Mouse (Mus musculus) heart, adult 2 months (tissue): ENCODE results near the gene Spata20.

Experiments
- CTCF ChIP-seq: fragments of 200-600 bp; IDR thresholded peaks from 2 replicates; pipeline ENCODE4 v1.8.1; 2022; ENCODE audit warnings: antibody characterized with exemption, mild to moderate bottlenecking, moderate library complexity
- EP300 ChIP-seq: fragments of 200-500 bp; IDR thresholded peaks from 2 replicates; pipeline ENCODE4 v1.6.1; 2011; ENCODE audit warnings: low read depth, low read length, control low read depth; ENCODE audit not compliant: insufficient read depth
- POLR2A ChIP-seq: fragments of 200-500 bp; IDR thresholded peaks from 2 replicates; pipeline ENCODE4 v1.6.1; 2011; ENCODE audit warnings: mild to moderate bottlenecking, low read depth, low read length, control low read depth; ENCODE audit not compliant: insufficient read depth

DNA sequence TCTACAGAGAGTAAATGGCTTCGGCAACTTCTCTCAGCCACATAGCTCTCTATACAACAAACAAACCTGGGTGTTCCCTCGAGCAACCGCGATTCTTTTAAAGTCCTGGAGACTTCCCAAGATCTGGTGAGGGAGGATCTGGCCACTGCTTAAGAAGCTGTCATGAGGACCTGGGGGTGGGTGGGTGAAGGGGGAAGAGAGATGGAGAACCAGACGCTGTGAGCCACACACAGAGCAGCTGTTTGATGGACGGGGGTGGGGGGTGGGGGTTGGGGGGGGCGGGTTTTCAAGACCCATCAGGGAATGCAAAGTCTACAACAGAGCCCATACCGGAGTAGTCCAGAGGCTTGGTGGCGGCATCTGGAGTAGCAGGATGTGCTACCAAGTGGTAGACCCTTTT, 27.5 kb upstream of the Spata20 start:
- TF ChIP-seq CTCF = no peak
- no peak for TF ChIP-seq EP300
- TF ChIP-seq POLR2A = no peak
